Mouse (Mus musculus) thymus, adult 2 months (tissue): ENCODE results near the gene Exoc2.

Source experiments
- CTCF ChIP-seq: fragments of 200-500 bp; IDR thresholded peaks from 2 replicates; pipeline ENCODE4 v1.5.1; 2012; ENCODE audit warnings: mild to moderate bottlenecking, control low read depth, low read length, moderate library complexity, borderline replicate concordance; ENCODE audit not compliant: control insufficient read depth, poor library complexity, insufficient read depth; ENCODE audit errors: extremely low read depth
- POLR2A ChIP-seq: fragments of 200-500 bp; IDR thresholded peaks from 2 replicates; pipeline ENCODE4 v1.6.1; 2012; ENCODE audit warnings: mild to moderate bottlenecking, low read length, control low read depth, moderate library complexity; ENCODE audit not compliant: control insufficient read depth, poor library complexity, insufficient read depth; ENCODE audit errors: extremely low read depth

DNA sequence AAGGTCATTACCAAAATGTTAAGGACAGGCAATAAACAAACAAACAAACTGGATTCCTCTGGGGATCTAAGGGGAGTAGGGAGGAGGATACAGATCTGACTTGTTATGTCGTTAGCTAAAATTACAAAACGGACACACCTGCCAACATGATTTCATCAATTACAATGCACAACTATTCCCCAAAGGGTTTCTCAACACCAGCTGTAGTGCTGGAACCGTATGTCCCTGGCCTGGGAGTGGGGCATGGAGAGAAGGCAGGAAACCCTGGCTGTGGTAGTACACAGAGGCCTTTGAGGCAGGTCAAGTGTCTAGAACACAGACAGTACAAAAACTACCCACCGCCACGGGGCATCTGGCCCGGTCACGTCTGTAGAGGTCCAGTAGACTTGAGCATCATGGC lies 164.7 kb downstream of the Exoc2 start:
- TF ChIP-seq CTCF (no peak), POLR2A (no peak)
